Mouse (Mus musculus): ENCODE measurements around the gene Sypl.

DNA sequence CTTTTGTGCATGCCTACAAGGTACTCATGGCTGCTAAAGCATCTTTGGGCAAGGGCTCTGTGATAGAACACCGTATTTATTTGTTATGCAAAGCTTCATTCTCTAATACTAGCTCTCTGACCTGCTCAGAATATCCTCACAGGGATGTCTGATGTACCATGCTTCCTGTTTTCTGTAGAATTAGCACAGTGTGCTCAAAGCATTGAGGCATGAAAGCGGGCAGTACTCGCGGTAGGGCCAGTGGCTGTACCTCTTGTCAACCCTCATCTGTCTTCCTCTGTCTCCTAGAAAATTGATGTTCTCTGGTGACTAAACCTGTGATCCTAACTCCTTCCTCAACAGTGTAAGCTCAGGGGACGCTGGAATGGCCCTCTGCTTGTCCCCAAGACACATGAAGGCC, 40.4 kb downstream of the Sypl start:
- TF ChIP-seq POLR2A (IDR thresholded peaks at IDR 0.05; ENCODE audit: low read depth, low read length): no peak
- no peak for TF ChIP-seq CTCF (conservative IDR thresholded peaks at IDR 0.05; ENCODE audit: insufficient read depth, insufficient read length, low read depth, low read length)

All from kidney, adult 2 months (tissue).